Mouse (Mus musculus): ENCODE data around the gene Ank.

- TF ChIP-seq ZC3H11A (IDR thresholded peaks at IDR 0.05; ENCODE audit: borderline replicate concordance, low read depth, low read length) (no peak), ZNF384 (IDR thresholded peaks at IDR 0.05; ENCODE audit: low read depth, low read length) (no peak)
These were observed 35.9 kb downstream of the Ank start for GRCm38 (mm10) chr15:27502338-27502737.

Data from ES-E14 (cell line).